Mouse (Mus musculus) cerebellum, postnatal 25 days (tissue): ENCODE measurements around the gene Atad3a.

Source experiments
- DNase-seq, 2 experiments: peaks; one replicate each; pipeline ENCODE4 v3.0.0; 2021; ENCODE audit warnings: mixed read lengths in 2 of 2

The Atad3a gene

GRCm38 (mm10) chr4:155692421-155692820 is 68.5 kb downstream of the Atad3a start:
- DNase-seq, result no peak
